ENCODE assay signal across 25 mouse cellular contexts in the genomic region with DNA sequence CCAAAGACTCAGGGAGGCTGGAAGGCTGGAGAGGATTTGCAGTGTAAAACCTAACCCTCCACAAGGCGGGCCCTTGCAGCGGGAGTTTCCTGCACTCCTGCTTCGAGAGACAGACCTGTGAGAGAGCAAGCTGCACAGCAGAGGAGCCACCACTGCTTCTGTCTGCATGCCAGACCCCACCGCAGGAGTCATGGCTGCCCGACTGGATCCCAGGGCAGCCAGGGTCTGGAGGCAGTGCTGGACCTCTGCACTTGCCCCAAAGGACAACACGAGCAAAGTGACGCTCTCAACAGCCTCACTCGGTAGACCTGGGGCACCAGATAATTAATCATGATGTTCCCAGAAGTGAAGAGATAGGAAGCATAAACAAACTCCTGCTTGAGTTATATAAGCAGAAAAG.
DNase-seq lines count a peak whose midpoint lies in the region; ATAC-seq and TF ChIP-seq lines count a peak whose summit lies in the region.
"Had no signal": no experiment of that assay in that cellular context is flagged by ENCODE, and none has a peak within 500 bp of the region (broad histone marks: within the 10 kb centered on the region; RNA-seq: fewer than 3 reads in every experiment).

No protein-coding gene starts in this region.

- no peak overlapping the region; the same call in 1 of the 2 replicates for H3K27ac ChIP-seq in heart, embryonic 10.5 days
- no peak overlapping the region for H3K27ac ChIP-seq in kidney, postnatal 0 days
- H3K27ac ChIP-seq in kidney, embryonic 15.5 days: no peak overlapping the region
- no peak overlapping the region for H3K27ac ChIP-seq in stomach, postnatal 0 days (replicated peaks)
- H3K27ac ChIP-seq: embryonic facial prominence, embryonic 10.5 days; embryonic facial prominence, embryonic 13.5 days; gastrocnemius, adult 2 months; heart, embryonic 15.5 days; hindbrain, embryonic 14.5 days; intestine, embryonic 15.5 days had no signal

- no peak for ATAC-seq in kidney, postnatal 0 days (replicated peaks; ENCODE audit: low FRiP score, low read depth)
- ATAC-seq in kidney, embryonic 15.5 days (replicated peaks; ENCODE audit: low FRiP score): no peak
- ATAC-seq in G1E (ENCODE audit: extremely low read depth, insufficient number of reproducible peaks, low FRiP score, poor library complexity, severe bottlenecking): no peak
- no peak for ATAC-seq in stomach, postnatal 0 days (ENCODE audit: low FRiP score, low TSS enrichment)
- ATAC-seq: CD4-positive, CD25-positive, alpha-beta regulatory T cell, adult 4 months; forebrain, embryonic 14.5 days; intestine, embryonic 15.5 days; Patski had no signal

- 51% methylated on average over 8 of the region's 8 CpGs for WGBS in heart, embryonic 10.5 days
- 29% methylated on average over 8 of the region's 8 CpGs for WGBS in kidney, postnatal 0 days
- 26% methylated on average over 8 of the region's 8 CpGs for WGBS in kidney, embryonic 15.5 days
- 34% methylated on average over 8 of the region's 8 CpGs for WGBS in stomach, postnatal 0 days

- H3K9ac ChIP-seq in kidney, postnatal 0 days (ENCODE audit: low read depth, low read length): no peak overlapping the region
- no peak overlapping the region for H3K9ac ChIP-seq in kidney, embryonic 15.5 days
- H3K9ac ChIP-seq in stomach, postnatal 0 days (ENCODE audit: low read length): no peak overlapping the region
- H3K9ac ChIP-seq: embryonic facial prominence, embryonic 13.5 days; forebrain, postnatal 0 days; heart, embryonic 12.5 days; heart, embryonic 15.5 days; hindbrain, embryonic 14.5 days; intestine, embryonic 15.5 days had no signal

- H3K4me3 ChIP-seq in heart, embryonic 10.5 days: no peak overlapping the region
- no peak overlapping the region for H3K4me3 ChIP-seq in kidney, postnatal 0 days (replicated peaks; ENCODE audit: low read depth, low read length)
- H3K4me3 ChIP-seq in kidney, embryonic 15.5 days (replicated peaks): no peak overlapping the region
- 0 out of 2 replicates have a peak overlapping the region, but pooled peaks have one; percentile 13 for H3K4me3 ChIP-seq in G1E (ENCODE audit: low read depth, low read length)
- H3K4me3 ChIP-seq in stomach, postnatal 0 days (ENCODE audit: low read depth, low read length): no peak overlapping the region
- H3K4me3 ChIP-seq: embryonic facial prominence, embryonic 10.5 days; embryonic facial prominence, embryonic 13.5 days; erythroblast, embryonic 14.5 days; gastrocnemius, adult 2 months; heart, embryonic 12.5 days; heart, embryonic 15.5 days; intestine, embryonic 15.5 days had no signal

- H3K4me1 ChIP-seq in heart, embryonic 10.5 days: peaks cover 30% of the 10 kb centered on the region
- H3K4me1 ChIP-seq in kidney, postnatal 0 days (replicated peaks; ENCODE audit: insufficient read depth, low read length): peaks cover 8% of the 10 kb centered on the region; the same call in 1 of the 2 replicates
- H3K4me1 ChIP-seq in kidney, embryonic 15.5 days: peaks cover 49% of the 10 kb centered on the region
- no peaks in the 10 kb centered on the region for H3K4me1 ChIP-seq in G1E (ENCODE audit: insufficient read depth, low read depth, low read length)
- no peaks in the 10 kb centered on the region for H3K4me1 ChIP-seq in stomach, postnatal 0 days (replicated peaks; ENCODE audit: control insufficient read depth, insufficient read depth)

- 0 out of 2 replicates have a peak, but pooled peaks have one; percentile 6 for TF ChIP-seq CTCF in kidney, postnatal 0 days (IDR thresholded peaks at IDR 0.05; ENCODE audit: low read depth)
- no peak for TF ChIP-seq CTCF in G1E (IDR thresholded peaks at IDR 0.05; ENCODE audit: low read depth, low read length)
- 0 out of 2 replicates have a peak, but pooled peaks have one; percentile 7 for TF ChIP-seq CTCF in stomach, postnatal 0 days (IDR thresholded peaks at IDR 0.05; ENCODE audit: low read depth)

- no peak for TF ChIP-seq EP300 in stomach, postnatal 0 days (optimal IDR thresholded peaks at IDR 0.05)

- H3K27me3 ChIP-seq in heart, embryonic 10.5 days (ENCODE audit: insufficient read depth, poor library complexity, severe bottlenecking): no peaks in the 10 kb centered on the region
- H3K27me3 ChIP-seq in kidney, postnatal 0 days (ENCODE audit: insufficient read depth, low read length): no peaks in the 10 kb centered on the region
- no peaks in the 10 kb centered on the region for H3K27me3 ChIP-seq in kidney, embryonic 15.5 days
- no peaks in the 10 kb centered on the region for H3K27me3 ChIP-seq in G1E (ENCODE audit: insufficient read depth, low read length)
- no peaks in the 10 kb centered on the region for H3K27me3 ChIP-seq in stomach, postnatal 0 days (ENCODE audit: control insufficient read depth, insufficient read depth, low read length)
- H3K27me3 ChIP-seq: embryonic facial prominence, embryonic 13.5 days; heart, embryonic 12.5 days; heart, embryonic 15.5 days; intestine, embryonic 15.5 days; Patski had no signal

- H3K4me2 ChIP-seq in kidney, postnatal 0 days (ENCODE audit: low read length): no peak overlapping the region
- no peak overlapping the region for H3K4me2 ChIP-seq in kidney, embryonic 15.5 days
- H3K4me2 ChIP-seq in stomach, postnatal 0 days (replicated peaks; ENCODE audit: low read depth): no peak overlapping the region
- H3K4me2 ChIP-seq: embryonic facial prominence, embryonic 13.5 days; heart, embryonic 12.5 days; heart, embryonic 15.5 days; hindbrain, embryonic 14.5 days; intestine, embryonic 15.5 days had no signal

- intact Hi-C loops in heart, postnatal 14 days (cut with DNase I): no loop called here

- peaks cover 9% of the 10 kb centered on the region; the same call in 1 of the 2 replicates for H3K36me3 ChIP-seq in heart, embryonic 10.5 days
- H3K36me3 ChIP-seq in kidney, postnatal 0 days (ENCODE audit: insufficient read depth, low read length): no peaks in the 10 kb centered on the region
- H3K36me3 ChIP-seq in kidney, embryonic 15.5 days: peaks cover 7% of the 10 kb centered on the region
- H3K36me3 ChIP-seq in G1E (replicated peaks): no peaks in the 10 kb centered on the region
- no peaks in the 10 kb centered on the region; the same call in 1 of the 2 replicates for H3K36me3 ChIP-seq in stomach, postnatal 0 days (ENCODE audit: control insufficient read depth, insufficient read depth, low read length)

- DNase-seq in heart, embryonic 10.5 days (ENCODE audit: low spot score): peak; percentile 63
- DNase-seq in heart, postnatal 14 days: no peak
- DNase-seq in kidney, postnatal 0 days (ENCODE audit: low spot score): no peak
- DNase-seq in G1E (ENCODE audit: low spot score): no peak
- no peak for DNase-seq in stomach, postnatal 0 days (ENCODE audit: low spot score)
- no peak for DNase-seq in adrenal gland, postnatal 25 days
- no peak for DNase-seq in right cerebral cortex, postnatal 4 days
- DNase-seq: adrenal gland, postnatal 10 days; forebrain, postnatal 0 days; gastrocnemius, adult 2 months; gastrocnemius, postnatal 14 days; heart, adult 11 months; heart, postnatal 10 days; heart, postnatal 4 days had no signal

- H3K9me3 ChIP-seq in heart, embryonic 10.5 days: no peaks in the 10 kb centered on the region
- H3K9me3 ChIP-seq in kidney, postnatal 0 days (replicated peaks; ENCODE audit: low read length): no peaks in the 10 kb centered on the region
- H3K9me3 ChIP-seq in kidney, embryonic 15.5 days (replicated peaks): no peaks in the 10 kb centered on the region
- peaks cover 62% of the 10 kb centered on the region for H3K9me3 ChIP-seq in G1E (replicated peaks)
- no peaks in the 10 kb centered on the region for H3K9me3 ChIP-seq in stomach, postnatal 0 days (ENCODE audit: control insufficient read depth, low read length)
- H3K9me3 ChIP-seq: embryonic facial prominence, embryonic 10.5 days; embryonic facial prominence, embryonic 13.5 days; heart, embryonic 12.5 days; heart, embryonic 15.5 days; intestine, embryonic 15.5 days had no signal
